Mouse (Mus musculus) liver, adult (tissue): ENCODE results near the gene Mapk11.
A peak's percentile ranks its signal among the peaks of the same experiment; 100 is the strongest.

ENCODE experiments used
- GATA4 ChIP-seq: IDR thresholded peaks from 2 replicates; pipeline ENCODE4 v1.6.1; 2014; ENCODE audit warnings: mild to moderate bottlenecking, low read length; ENCODE audit not compliant: insufficient replicate concordance

Mapk11 gene

DNA sequence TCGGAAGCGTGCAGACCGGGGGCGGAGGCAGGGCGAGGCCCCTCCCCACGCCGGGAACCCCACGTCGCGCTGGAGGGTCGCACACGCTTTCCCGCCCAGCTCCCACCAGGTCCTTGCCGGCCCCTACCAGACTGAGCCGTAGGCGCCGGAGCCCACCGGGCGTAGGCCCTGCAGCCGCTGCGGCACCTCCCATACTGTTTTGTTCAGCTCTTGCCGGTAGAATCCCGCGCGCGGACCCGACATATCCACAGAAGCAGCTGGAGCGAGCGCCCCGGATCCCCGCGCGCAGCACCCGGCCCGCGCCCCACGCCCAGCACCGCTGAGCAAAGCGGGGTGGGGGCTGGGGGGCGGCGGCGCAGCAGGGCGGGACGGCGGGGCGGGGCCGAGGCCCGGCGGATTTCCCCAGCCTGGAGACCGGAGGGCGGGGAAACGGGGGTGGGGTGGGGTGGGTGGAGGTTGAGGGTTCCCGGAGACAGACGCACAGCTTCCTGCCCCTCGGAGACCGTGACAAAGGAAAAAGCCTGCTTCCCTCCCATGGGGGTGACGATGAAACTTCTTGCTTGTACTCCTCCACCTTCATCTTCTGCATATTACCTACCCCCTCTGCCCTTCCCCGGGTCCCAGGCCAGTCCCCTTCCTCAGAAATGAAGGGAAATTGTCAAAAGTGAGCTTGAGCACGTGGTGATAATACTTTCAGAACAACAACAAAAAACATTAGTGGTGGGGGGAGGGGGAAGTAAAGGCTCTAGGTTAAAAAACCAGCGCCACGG lies at the start of gene Mapk11:
Gene Mapk11, minus strand, starts transcription at position 358 of the 770 bp plus-strand sequence.
- no peak for TF ChIP-seq GATA4

GRCm38 (mm10) chr15:89197056-89197455 lies 47.6 kb upstream of the Mapk11 start:
- no peak for TF ChIP-seq GATA4

GRCm38 (mm10) chr15:89196313-89196706 lies 46.9 kb upstream of the Mapk11 start, which contains the start of gene Dennd6b:
TSS of gene Dennd6b (minus strand) at chr15:89196496.
- TF ChIP-seq GATA4 = peak; percentile 88; the same call in 1 of the 2 replicates

GRCm38 (mm10) chr15:89195690-89196312 lies 46.4 kb upstream of the Mapk11 start:
- TF ChIP-seq GATA4 = no peak

DNA sequence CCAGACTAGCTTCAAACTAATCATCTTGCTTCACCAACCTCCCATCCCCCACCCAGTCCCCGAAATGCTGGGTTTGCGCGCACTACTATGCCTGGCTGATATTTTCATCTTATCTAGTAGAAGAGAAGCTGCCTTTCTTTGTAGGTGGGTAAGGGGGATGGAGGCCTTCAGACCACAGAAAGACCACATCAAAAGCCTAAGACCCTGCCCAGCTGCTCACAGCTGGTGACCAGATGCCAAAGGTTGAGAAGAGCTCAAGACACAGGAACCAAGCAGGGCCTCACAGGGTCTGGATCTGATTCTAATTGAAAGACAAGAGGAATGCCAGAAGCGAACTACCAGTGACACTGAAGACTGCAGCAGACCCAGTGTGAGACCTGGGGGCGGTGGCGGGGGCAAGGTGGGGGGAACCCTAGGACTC lies 45.8 kb upstream of the Mapk11 start:
- TF ChIP-seq GATA4 = no peak

- no peak for TF ChIP-seq GATA4
Observed at GRCm38 (mm10) chr15:89184937-89185227, 35.5 kb upstream of the Mapk11 start.

GRCm38 (mm10) chr15:89184141-89184936 lies 34.9 kb upstream of the Mapk11 start:
- no peak for TF ChIP-seq GATA4

DNA sequence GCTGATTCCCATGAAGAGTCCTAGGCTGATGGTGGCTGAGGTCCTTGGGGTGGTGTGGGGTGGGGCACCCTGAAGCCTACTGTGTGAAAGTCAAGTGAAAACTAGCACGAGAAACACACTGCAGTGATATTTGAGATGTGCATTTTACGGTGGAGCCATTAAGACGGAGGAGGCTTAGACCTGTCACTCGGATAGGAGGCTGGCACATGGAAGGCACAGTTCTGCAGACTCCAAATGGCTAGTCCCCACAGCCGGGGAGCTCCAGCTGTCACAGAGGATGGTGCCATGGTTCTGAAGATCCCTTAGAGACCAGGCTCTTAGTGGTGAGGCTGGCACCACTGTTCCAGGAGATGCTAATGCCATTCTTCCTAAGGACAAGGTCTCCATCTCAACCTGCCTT lies 33.4 kb upstream of the Mapk11 start:
- TF ChIP-seq GATA4 = no peak

GRCm38 (mm10) chr15:89182328-89182741 lies 32.9 kb upstream of the Mapk11 start:
- no peak for TF ChIP-seq GATA4

DNA sequence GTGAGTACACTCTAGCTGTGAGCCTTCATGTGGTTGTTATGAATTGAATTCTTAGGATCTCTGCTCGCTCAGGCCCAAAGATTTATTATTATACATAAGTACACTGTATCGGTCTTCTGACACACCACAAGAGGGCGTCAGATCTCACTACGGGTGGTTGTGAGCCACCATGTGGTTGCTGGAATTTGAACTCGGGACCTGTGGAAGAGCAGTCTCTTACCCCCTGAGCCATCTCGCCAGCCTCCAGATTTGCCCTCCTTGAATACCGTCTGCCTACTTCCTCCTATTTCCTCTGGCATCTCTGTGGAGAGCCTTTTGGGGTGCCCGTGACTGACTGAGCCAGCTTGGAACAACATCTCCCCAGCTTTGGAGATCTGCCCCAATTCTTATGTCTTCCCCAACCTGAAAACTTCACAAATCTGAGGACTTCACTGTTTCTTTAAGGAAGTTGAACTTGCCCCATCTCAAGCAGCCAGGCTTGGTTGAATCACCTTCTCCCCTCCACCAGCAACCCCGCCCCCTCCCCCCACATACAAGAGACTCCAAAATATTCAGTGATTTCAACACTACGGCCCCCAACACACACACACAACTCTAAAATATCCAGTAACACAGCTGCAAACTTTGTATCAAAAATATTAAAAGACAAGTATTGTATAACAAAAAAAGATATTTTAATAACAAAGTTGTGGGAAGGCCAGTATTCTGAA lies 32.3 kb upstream of the Mapk11 start:
- TF ChIP-seq GATA4 = no peak

DNA sequence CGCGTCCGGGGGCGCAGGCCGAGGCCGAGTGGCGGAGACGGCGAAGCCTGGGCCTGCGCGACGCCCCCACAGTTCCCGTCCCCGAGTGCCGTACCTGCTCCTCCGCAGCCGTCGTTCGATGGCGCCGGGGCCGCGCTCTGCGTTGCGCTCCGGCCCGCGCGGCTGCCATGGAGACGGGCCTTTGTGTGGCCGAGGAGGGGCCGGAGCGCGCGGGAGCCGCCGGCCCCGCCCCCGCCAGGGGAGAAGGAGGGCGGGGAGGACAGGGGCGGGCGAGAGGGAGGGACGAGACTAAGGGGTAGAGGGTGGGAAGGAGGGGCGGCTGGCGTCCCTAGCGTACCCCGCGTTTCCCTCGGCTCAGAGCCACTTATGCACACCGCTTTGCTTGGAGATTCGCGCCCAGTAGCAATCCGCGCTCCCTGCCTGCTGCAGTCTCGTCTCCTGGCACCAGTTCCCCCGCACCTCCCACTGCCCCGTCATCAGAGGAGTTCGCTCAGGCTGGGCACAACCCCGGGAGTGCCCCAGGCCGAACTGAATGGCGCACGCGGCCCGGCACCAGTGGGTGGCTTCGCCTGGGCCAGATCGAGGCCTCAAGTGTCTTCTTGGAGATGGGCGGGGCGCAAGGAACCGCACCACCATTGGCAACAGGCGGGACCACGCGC lies 31.3 kb upstream of the Mapk11 start, which contains the start of gene Plxnb2:
Gene Plxnb2, minus strand, starts transcription at position 218 of the 659 bp plus-strand sequence.
- no peak for TF ChIP-seq GATA4

DNA sequence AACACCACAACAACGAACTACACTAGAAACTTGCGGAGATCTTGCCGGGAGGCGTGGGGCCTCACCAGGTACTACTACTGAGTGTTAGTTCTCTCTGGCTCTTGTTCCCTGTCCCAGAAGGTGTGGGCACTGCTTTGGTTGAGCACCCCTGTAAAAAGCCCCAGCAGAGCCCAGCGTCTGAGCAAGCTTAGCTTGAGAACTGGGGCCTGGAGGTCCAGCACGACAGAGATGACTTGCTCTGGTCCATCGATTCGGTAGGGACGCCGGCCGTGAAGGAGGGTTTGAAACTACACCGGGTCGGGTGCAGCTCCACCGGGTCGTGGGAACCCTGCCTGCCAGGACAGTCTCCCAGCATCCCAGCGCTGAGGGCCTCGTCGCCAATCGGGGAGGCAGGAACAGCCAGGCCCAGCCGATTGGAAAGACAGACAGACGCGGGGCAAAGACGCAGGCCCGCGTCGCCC lies 30.7 kb upstream of the Mapk11 start:
- TF ChIP-seq GATA4 = no peak

DNA sequence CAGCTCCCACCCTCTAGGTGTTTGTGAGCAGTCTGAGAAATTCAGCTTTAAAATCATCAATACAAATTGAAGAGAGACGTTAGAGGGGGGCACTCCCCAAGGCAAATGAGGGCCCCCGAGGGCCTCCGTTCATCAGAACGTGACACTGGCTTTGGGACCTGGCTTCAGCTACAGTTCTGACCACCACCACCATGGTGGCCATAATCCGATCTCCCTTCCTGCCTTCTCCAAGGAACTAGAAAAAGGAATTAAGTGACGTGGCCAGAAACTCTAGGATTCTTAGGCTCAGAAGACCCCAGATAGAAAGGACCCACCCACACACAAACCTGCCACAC lies 30.2 kb upstream of the Mapk11 start:
- TF ChIP-seq GATA4 = no peak

DNA sequence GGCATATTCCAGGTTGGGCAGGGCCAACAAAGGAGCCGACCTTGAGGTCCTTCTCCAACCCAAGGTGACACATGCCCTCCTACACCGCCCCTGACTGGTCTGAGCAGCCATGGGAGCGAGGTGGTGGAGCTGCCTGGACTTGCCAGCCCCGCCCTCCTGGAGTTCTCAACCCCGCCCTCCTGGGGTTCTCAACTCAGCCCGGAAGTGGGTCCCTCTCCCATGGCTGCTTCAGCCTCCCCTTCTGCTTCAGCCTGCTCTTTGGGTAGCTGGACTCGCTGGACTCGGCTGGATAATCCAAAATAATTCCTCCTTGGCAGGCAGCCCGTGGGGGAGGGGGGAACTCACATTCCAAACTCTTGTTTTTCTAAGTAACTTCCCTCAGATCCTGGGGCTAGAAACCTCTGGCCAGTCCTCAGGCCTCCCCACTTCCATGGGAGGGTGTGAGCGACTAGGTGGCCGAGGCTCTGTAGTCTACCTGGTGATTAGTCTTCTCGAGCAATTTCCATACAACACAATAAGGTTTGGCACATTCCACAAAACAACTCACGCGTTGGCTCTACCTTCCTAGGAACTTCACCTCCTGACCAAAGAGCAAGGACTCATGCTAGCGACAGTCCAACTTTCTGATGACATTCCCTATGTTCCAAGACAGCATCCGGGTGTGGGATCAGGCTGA lies 29.7 kb upstream of the Mapk11 start:
- no peak for TF ChIP-seq GATA4
